Mouse (Mus musculus): ENCODE data around the gene Kif26b.

GRCm38 (mm10) chr1:178850569-178850968 is 321.6 kb downstream of the Kif26b start:
- TF ChIP-seq POLR2A (IDR thresholded peaks at IDR 0.05; ENCODE audit: insufficient read depth, low read depth, low read length), result no peak
- no peak for TF ChIP-seq EP300 (IDR thresholded peaks at IDR 0.05; ENCODE audit: insufficient read depth, low read depth, low read length)
